Mouse (Mus musculus): ENCODE results near the gene Kcnn3. TPM values are rescaled to one million over a fixed set of nuclear protein-coding genes. Genes with fewer than 3 reads are reported as not detected.

Kcnn3 gene
- total RNA-seq, 2 experiments from 2014 or later = 19.5 to 20.7 TPM

GRCm38 (mm10) chr3:89722032-89722431 lies 202.1 kb downstream of the Kcnn3 start:
- no peak for DNase-seq
- intact Hi-C loops (cut with DNase I) = no loop called here

- intact Hi-C loops (cut with DNase I) = no loop called here
- no peak for DNase-seq
Measured at GRCm38 (mm10) chr3:89723400-89724084, 203.6 kb downstream of the Kcnn3 start.

Other genes with a start within 250 kb of the Kcnn3 start
- gene Slc50a1, start 249.6 kb upstream of the Kcnn3 start, total RNA-seq (2021) = 10 to 100 TPM; 17.3 to 21.3 TPM
- 1 to 10 TPM; 5.0 to 6.4 TPM for gene Efna1, start 239.0 kb upstream of the Kcnn3 start, total RNA-seq (2021)
- 10 to 100 TPM; 64.7 to 66.2 TPM for gene Efna3, start 197.2 kb upstream of the Kcnn3 start, total RNA-seq (2021)
- 1 to 10 TPM; 5.7 to 7.4 TPM for gene Efna4, start 182.1 kb upstream of the Kcnn3 start, total RNA-seq (2021)
- gene Adam15, start 170.2 kb upstream of the Kcnn3 start, total RNA-seq (2021) = 10 to 100 TPM; 84.1 to 91.0 TPM
- gene Dcst2, start 158.2 kb upstream of the Kcnn3 start, total RNA-seq (2021) = under 1 TPM; 0.74 to 0.92 TPM
- gene Dcst1, start 154.9 kb upstream of the Kcnn3 start, total RNA-seq (2021) = under 1 TPM; 0.22 to 0.97 TPM
- 1 to 10 TPM; 3.3 to 3.8 TPM for gene Zbtb7b, start 125.4 kb upstream of the Kcnn3 start, total RNA-seq (2021)
- 1 to 10 TPM in 1 of 2 experiments, under 1 TPM in 1; 0.54 to 4.5 TPM for gene Lenep, start 117.4 kb upstream of the Kcnn3 start, total RNA-seq (2021)
- 10 to 100 TPM; 27.6 to 28.3 TPM for gene Flad1, start 108.3 kb upstream of the Kcnn3 start, total RNA-seq (2021)
- gene Cks1b, start 101.8 kb upstream of the Kcnn3 start, total RNA-seq (2021) = 10 to 100 TPM; 19.6 to 22.3 TPM
- 10 to 100 TPM; 13.8 to 14.5 TPM for gene Shc1, start 101.7 kb upstream of the Kcnn3 start, total RNA-seq (2021)
- 10 to 100 TPM; 53.3 to 60.2 TPM for gene Pygo2, start 90.0 kb upstream of the Kcnn3 start, total RNA-seq (2021)
- gene Pbxip1, start 83.5 kb upstream of the Kcnn3 start, total RNA-seq (2021) = 10 to 100 TPM; 17.1 to 17.5 TPM
- gene Pmvk, start 65.6 kb upstream of the Kcnn3 start, total RNA-seq (2021) = 10 to 100 TPM; 43.7 to 53.4 TPM
- gene Adar, start 194.9 kb downstream of the Kcnn3 start, total RNA-seq (2021) = 100 to 1,000 TPM; 102 to 106 TPM
- gene Chrnb2, start 244.5 kb downstream of the Kcnn3 start, total RNA-seq (2021) = 10 to 100 TPM; 28.4 to 29.2 TPM